Mouse (Mus musculus): ENCODE results near the gene Spag17.

DNA sequence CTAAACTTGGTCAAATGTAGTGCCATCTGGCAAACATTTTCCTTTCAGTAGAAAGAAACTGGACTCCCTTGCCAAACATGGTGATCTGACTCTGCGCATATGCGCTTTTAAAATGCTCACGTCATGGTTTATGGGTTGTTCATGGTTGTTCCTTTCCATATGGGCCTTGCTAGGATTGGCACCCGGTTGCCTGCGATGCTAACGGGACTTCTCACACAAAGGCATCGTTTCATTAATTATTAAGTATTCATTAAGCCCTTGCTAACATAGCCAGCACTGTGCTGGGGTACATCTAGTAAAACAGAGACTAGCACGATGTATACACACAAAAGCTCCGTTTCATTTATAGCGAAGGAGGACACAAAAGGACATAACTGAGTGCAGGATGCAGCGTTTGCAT, 304.7 kb downstream of the Spag17 start:
- no peak for TF ChIP-seq CTCF (conservative IDR thresholded peaks at IDR 0.05; ENCODE audit: low read length)
- no peak for TF ChIP-seq NANOG (IDR thresholded peaks at IDR 0.05; ENCODE audit: borderline replicate concordance, low read length)
